Mouse (Mus musculus) ES-E14 (cell line): Measurements from ENCODE around the gene Plac1. TPM values are rescaled to one million over a fixed set of nuclear protein-coding genes. Genes with fewer than 3 reads are reported as not detected.
"Not testable (repeated sequence)": the region's sequence is repeated elsewhere in the genome, so short reads cannot be mapped to it uniquely, and the experiment has no call there.

Source experiments
- DNase-seq: peaks from one replicate; pipeline ENCODE4 v3.0.0-alpha.2; 2013; ENCODE audit warnings: low read depth, low spot score
- H3K27ac ChIP-seq: 2 replicates; pipeline ENCODE4 v1.5.1; 2012; ENCODE audit warnings: low read depth, mild to moderate bottlenecking, low read length, moderate library complexity, mixed read lengths; ENCODE audit not compliant: poor library complexity, insufficient read depth, severe bottlenecking
- H3K36me3 ChIP-seq: 2 replicates; pipeline ENCODE4 v1.6.1; 2012; ENCODE audit warnings: mild to moderate bottlenecking, low read length, moderate library complexity, mixed read lengths; ENCODE audit not compliant: control insufficient read depth, poor library complexity, insufficient read depth, severe bottlenecking
- H3K4me1 ChIP-seq, 2 experiments: fragments of 150-350 bp in 1 of 2; sonication (generic) in 1 of 2; 2 replicates each; pipeline ENCODE4 v1.6.1; 2012; ENCODE audit warnings: low read length in 2 of 2, mild to moderate bottlenecking in 1 of 2, mixed read lengths in 1 of 2; ENCODE audit not compliant: control insufficient read depth in 2 of 2, insufficient read depth in 2 of 2, poor library complexity in 1 of 2
- H3K4me3 ChIP-seq, 2 experiments: fragments of 150-350 bp in 1 of 2; sonication (generic) in 1 of 2; 2 replicates each; pipeline ENCODE4 v1.5.1; 2012; ENCODE audit warnings: low read length in 2 of 2, low read depth in 1 of 2, mild to moderate bottlenecking in 1 of 2, mixed read lengths in 1 of 2; ENCODE audit not compliant: insufficient read depth in 1 of 2, poor library complexity in 1 of 2, severe bottlenecking in 1 of 2
- H3K9ac ChIP-seq: 2 replicates; pipeline ENCODE4 v1.6.1; 2012; ENCODE audit warnings: low read depth, mild to moderate bottlenecking, low read length, mixed read lengths; ENCODE audit not compliant: poor library complexity, insufficient read depth, severe bottlenecking
- H3K9me3 ChIP-seq: fragments of 150-350 bp; sonication (generic); 2 replicates; pipeline ENCODE4 v1.6.1; 2012; ENCODE audit warnings: low read depth, mild to moderate bottlenecking, low read length; ENCODE audit not compliant: control insufficient read depth, insufficient read depth
- CHD2 ChIP-seq: IDR thresholded peaks from 2 replicates; pipeline ENCODE4 v1.6.1; 2014; ENCODE audit warnings: mild to moderate bottlenecking, low read depth, low read length, inconsistent platforms
- HCFC1 ChIP-seq: IDR thresholded peaks from 2 replicates; pipeline ENCODE4 v1.6.1; 2012; ENCODE audit warnings: low read length, inconsistent platforms, borderline replicate concordance; ENCODE audit not compliant: insufficient read depth
- MAFK ChIP-seq: IDR thresholded peaks from 2 replicates; pipeline ENCODE4 v1.6.1; 2014; ENCODE audit warnings: mild to moderate bottlenecking, low read depth, low read length, inconsistent platforms; ENCODE audit not compliant: insufficient read depth
- ZC3H11A ChIP-seq: IDR thresholded peaks from 2 replicates; pipeline ENCODE4 v1.6.1; 2012; ENCODE audit warnings: low read depth, mild to moderate bottlenecking, inconsistent platforms, low read length, borderline replicate concordance
- ZNF384 ChIP-seq: IDR thresholded peaks from 2 replicates; pipeline ENCODE4 v1.6.1; 2012; ENCODE audit warnings: low read depth, low read length, inconsistent platforms
- in situ Hi-C, 2 experiments: fragments of 600-800 bp; cut with MboI; formaldehyde crosslinking; loops; one replicate each; pipeline ENCODE4 v1.15.1; 2025; ENCODE audit warnings: low sequenced_read_pairs in 2 of 2, inconsistent platforms in 1 of 2; ENCODE audit not compliant: unreplicated experiment in 2 of 2
- total RNA-seq: library from RNA; depleted of rRNA; stranded (reverse); fragments of 300-350 nt; gene quantifications from 2 replicates; pipeline ENCODE4 v1.2.3, GENCODE M21; 2012; rRNA removed

Gene Plac1
- total RNA-seq, 1 experiment = 5.7 TPM

DNA sequence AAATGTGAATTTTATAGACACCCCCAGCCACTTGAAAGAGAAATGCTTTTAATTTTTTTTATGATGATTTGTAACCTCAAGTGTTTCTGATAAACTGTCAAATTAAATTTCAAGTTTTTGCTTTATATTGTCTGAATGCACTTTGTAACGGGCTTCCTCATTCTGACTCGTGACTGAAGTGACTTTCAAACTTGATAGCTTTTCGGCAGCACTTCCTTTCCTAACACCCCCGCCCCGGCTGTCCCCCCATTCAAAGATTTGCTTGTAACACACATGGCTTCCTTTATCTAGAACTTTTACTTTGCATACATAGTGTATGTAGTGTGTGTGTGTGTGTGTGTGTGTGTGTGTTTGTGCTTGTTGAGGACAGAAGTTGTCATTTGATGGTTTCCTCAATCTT is 210.4 kb downstream of the Plac1 start:
- in situ Hi-C loops = no loop called here
- Histone ChIP-seq H3K36me3 (no peaks in the 10 kb centered on the region), H3K9ac (no peak overlapping the region), H3K9me3 (no peaks in the 10 kb centered on the region), H3K4me1 (no peaks in the 10 kb centered on the region), H3K4me3 (no peak overlapping the region), H3K27ac (no peak overlapping the region)
- no peak for TF ChIP-seq MAFK
- TF ChIP-seq ZNF384 = no peak
- TF ChIP-seq CHD2 = no peak
- no peak for TF ChIP-seq HCFC1
- no peak for TF ChIP-seq ZC3H11A
- DNase-seq = no peak

DNA sequence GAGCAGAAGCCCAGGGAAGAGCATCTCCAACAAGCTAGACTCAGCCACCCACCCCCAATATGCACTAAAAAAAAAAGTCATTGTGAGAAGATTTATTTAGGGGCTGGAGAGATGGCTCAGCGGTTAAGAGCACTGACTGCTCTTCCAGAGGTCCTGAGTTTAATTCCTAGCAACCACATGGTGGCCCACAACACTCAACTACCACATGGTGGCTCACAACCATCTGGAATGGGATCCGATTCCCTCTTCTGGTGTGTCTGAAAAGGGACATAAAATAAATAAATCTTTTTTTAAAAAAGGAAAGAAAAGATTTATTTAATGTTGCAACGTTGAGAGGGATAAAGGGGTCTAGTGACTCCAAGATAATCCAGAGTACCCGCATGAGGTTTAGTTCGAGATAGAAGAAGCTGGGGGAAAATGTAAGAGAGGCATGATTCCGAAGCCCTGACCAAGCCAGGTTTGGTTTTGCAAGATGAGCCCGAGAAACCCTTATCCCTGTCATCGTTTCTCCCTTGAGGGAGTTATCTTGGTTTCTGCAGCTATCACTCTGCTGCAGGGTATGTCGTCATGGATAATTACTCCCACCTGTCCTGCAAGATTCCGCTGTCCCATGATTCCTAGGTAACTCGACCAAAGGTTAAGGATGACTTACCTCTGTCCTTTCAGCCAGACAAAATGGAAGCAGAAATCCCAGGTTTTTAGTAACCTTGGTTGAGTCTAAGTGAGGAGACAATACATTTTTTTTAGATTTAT is 214.3 kb downstream of the Plac1 start:
- no peak overlapping the region for H3K4me3 ChIP-seq
- no peak overlapping the region for H3K9ac ChIP-seq
- no peaks in the 10 kb centered on the region for H3K4me1 ChIP-seq
- no peaks in the 10 kb centered on the region for H3K9me3 ChIP-seq
- DNase-seq = no peak
- H3K36me3 ChIP-seq = no peaks in the 10 kb centered on the region
- TF ChIP-seq ZNF384 (no peak), CHD2 (no peak)
- in situ Hi-C loops = no loop called here
- no peak overlapping the region for H3K27ac ChIP-seq

DNA sequence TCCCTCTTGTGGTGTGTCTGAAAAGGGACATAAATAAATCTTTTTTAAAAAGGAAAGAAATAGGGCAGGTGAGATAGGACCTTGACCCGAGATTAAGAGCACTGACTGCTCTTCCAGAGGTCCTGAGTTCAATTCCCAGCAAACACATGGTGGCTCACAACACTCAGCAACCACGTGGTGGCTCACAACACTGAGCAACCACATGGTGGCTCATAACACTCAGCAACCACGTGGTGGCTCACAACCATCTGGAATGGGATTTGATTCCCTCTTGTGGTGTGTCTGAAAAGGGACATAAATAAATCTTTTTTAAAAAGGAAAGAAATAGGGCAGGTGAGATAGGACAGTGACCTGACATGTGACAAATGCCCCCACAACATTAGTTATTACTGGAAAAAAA is 215.6 kb downstream of the Plac1 start:
- H3K36me3 ChIP-seq, DNase-seq, H3K9me3 ChIP-seq, H3K27ac ChIP-seq, H3K4me1 ChIP-seq, in situ Hi-C loops, H3K4me3 ChIP-seq, H3K9ac ChIP-seq: not testable (repeated sequence)

DNA sequence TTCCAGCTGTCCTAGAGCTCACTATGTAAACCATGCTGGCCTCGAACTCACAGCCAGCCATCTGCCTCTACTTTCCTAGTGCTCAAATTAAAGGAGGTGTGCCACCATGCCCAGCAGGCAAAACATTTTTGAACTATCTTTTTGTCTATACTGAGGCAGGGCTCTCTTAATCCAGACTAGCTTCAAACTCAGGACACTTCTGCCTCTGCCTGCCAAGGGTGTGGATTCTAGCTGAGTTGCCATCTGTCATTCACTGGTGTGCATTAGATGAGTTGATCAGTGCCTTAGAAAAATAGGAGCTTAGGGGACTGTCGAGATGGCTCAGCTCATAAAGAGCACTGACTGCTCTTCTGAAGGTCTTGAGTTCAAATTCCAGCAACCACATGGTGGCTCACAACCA is 216.9 kb downstream of the Plac1 start:
- in situ Hi-C loops = no loop called here
- H3K36me3 ChIP-seq = no peaks in the 10 kb centered on the region
- no peak for TF ChIP-seq MAFK
- TF ChIP-seq CHD2 = no peak
- TF ChIP-seq ZC3H11A = no peak
- TF ChIP-seq ZNF384 = no peak
- TF ChIP-seq HCFC1 = no peak
- H3K9ac ChIP-seq = no peak overlapping the region
- H3K9me3 ChIP-seq = no peaks in the 10 kb centered on the region
- no peak overlapping the region for H3K27ac ChIP-seq
- no peak overlapping the region for H3K4me3 ChIP-seq
- no peaks in the 10 kb centered on the region for H3K4me1 ChIP-seq
- DNase-seq = no peak

Other genes starting within 250 kb of the Plac1 start
- 9.4 and 12.2 TPM in 2 replicates for gene Fam122b, start 29.7 kb upstream of the Plac1 start, total RNA-seq
- not detected in 2 replicates for gene Fam122c, start 33.3 kb upstream of the Plac1 start, total RNA-seq
- gene Mospd1, start 130.4 kb upstream of the Plac1 start, total RNA-seq = 2.9 and 7.4 TPM in 2 replicates
- not detected in 2 replicates for gene Etd, start 194.8 kb upstream of the Plac1 start, total RNA-seq